Mouse (Mus musculus): ENCODE measurements at regions not wholly inside any gene's neighbourhood (a gene's known extent, or its start where the extent isn't known, plus 50 kb on each side); places are given as distances from the start of the nearest gene placed in this dataset.

- no peak for DNase-seq (ENCODE audit: low read depth, low spot score)
These were observed 98.8 kb downstream of the Efnb2 start for GRCm38 (mm10) chr8:8562268-8562667.

GRCm38 (mm10) chr8:8558050-8558449 is 103.0 kb downstream of the Efnb2 start:
- no peak for DNase-seq (ENCODE audit: low read depth, low spot score)

GRCm38 (mm10) chr8:8556152-8556551 is 104.9 kb downstream of the Efnb2 start:
- DNase-seq (ENCODE audit: low read depth, low spot score), result no peak

GRCm38 (mm10) chr8:8554691-8555090 is 106.4 kb downstream of the Efnb2 start:
- no peak for DNase-seq (ENCODE audit: low read depth, low spot score)

GRCm38 (mm10) chr8:8552779-8553178 is 108.3 kb downstream of the Efnb2 start:
- DNase-seq (ENCODE audit: low read depth, low spot score), result no peak

GRCm38 (mm10) chr8:8536626-8537025 is 124.4 kb downstream of the Efnb2 start:
- DNase-seq (ENCODE audit: low read depth, low spot score), result no peak

- DNase-seq (ENCODE audit: low read depth, low spot score), result no peak
These were observed 126.3 kb downstream of the Efnb2 start for GRCm38 (mm10) chr8:8534787-8535186.

- DNase-seq (ENCODE audit: low read depth, low spot score), result no peak
These were observed 128.1 kb downstream of the Efnb2 start for GRCm38 (mm10) chr8:8532907-8533306.

- no peak for DNase-seq (ENCODE audit: low read depth, low spot score)
These were observed 130.5 kb downstream of the Efnb2 start for GRCm38 (mm10) chr8:8530540-8530939.

- DNase-seq (ENCODE audit: low read depth, low spot score), result no peak
These were observed 139.5 kb downstream of the Efnb2 start for GRCm38 (mm10) chr8:8521532-8521931.

GRCm38 (mm10) chr8:8519772-8520191 is 141.3 kb downstream of the Efnb2 start:
- no peak for DNase-seq (ENCODE audit: low read depth, low spot score)

- no peak for DNase-seq (ENCODE audit: low read depth, low spot score)
These were observed 143.4 kb downstream of the Efnb2 start for GRCm38 (mm10) chr8:8517599-8517998.

- DNase-seq (ENCODE audit: low read depth, low spot score), result no peak
These were observed 144.8 kb downstream of the Efnb2 start for GRCm38 (mm10) chr8:8516272-8516671.

- DNase-seq (ENCODE audit: low read depth, low spot score), result no peak
These were observed 161.1 kb downstream of the Efnb2 start for GRCm38 (mm10) chr8:8499921-8500320.

GRCm38 (mm10) chr8:8498753-8499152 is 162.3 kb downstream of the Efnb2 start:
- DNase-seq (ENCODE audit: low read depth, low spot score), result no peak

GRCm38 (mm10) chr8:8495472-8495871 is 165.6 kb downstream of the Efnb2 start:
- DNase-seq (ENCODE audit: low read depth, low spot score), result no peak

- DNase-seq (ENCODE audit: low read depth, low spot score), result no peak
These were observed 166.8 kb downstream of the Efnb2 start for GRCm38 (mm10) chr8:8494281-8494680.

GRCm38 (mm10) chr8:8491908-8492307 is 169.1 kb downstream of the Efnb2 start:
- DNase-seq (ENCODE audit: low read depth, low spot score), result no peak

- no peak for DNase-seq (ENCODE audit: low read depth, low spot score)
These were observed 171.3 kb downstream of the Efnb2 start for GRCm38 (mm10) chr8:8489784-8490183.

GRCm38 (mm10) chr8:8488695-8489571 is 172.1 kb downstream of the Efnb2 start:
- no peak for DNase-seq (ENCODE audit: low read depth, low spot score)

GRCm38 (mm10) chr8:8488191-8488694 is 172.8 kb downstream of the Efnb2 start:
- no peak for DNase-seq (ENCODE audit: low read depth, low spot score)

- DNase-seq (ENCODE audit: low read depth, low spot score), result no peak
These were observed 173.3 kb downstream of the Efnb2 start for GRCm38 (mm10) chr8:8487706-8488105.

- no peak for DNase-seq (ENCODE audit: low read depth, low spot score)
These were observed 174.2 kb downstream of the Efnb2 start for GRCm38 (mm10) chr8:8486866-8487265.
